In the genomic region with DNA sequence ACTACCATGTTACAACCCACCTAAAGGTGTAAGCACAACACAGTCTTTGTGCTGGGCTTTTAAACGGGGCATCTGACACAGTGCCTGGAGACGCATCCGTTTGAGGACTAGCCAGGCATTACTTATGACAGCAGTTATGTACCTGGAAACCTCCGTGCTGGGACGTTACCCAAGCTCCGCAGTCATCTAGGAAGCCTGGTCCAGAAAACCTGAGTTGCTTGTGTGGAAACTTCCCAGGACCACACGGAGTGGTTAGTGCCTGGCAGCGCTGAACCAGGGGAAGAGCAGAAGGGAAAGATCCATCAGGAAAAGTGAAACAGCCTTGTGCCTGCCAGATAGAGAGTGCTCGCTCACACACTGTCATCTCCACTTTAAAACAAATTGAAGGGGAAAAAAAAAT, we compare ENCODE assay signal across 9 mouse cellular contexts. TPM values are rescaled to one million over a fixed set of nuclear protein-coding genes. Genes with fewer than 3 reads are reported as not detected.
DNase-seq lines count a peak whose midpoint lies in the region; ATAC-seq and TF ChIP-seq lines count a peak whose summit lies in the region.
"Had no signal": no experiment of that assay in that cellular context is flagged by ENCODE, and none has a peak within 500 bp of the region (broad histone marks: within the 10 kb centered on the region; RNA-seq: fewer than 3 reads in every experiment).

No protein-coding gene starts in this region.

- no peak for TF ChIP-seq CTCF in cerebellum, adult 2 months (IDR thresholded peaks at IDR 0.05; ENCODE audit: borderline replicate concordance, insufficient read depth, low read depth, low read length)
- TF ChIP-seq CTCF in lung, adult 2 months (IDR thresholded peaks at IDR 0.05; ENCODE audit: insufficient read depth, low read length) = no peak
- no peak for TF ChIP-seq CTCF in small intestine, adult 2 months (IDR thresholded peaks at IDR 0.05; ENCODE audit: extremely low read depth, insufficient read length, insufficient replicate concordance, low read depth, low read length)

- H3K36me3 ChIP-seq in lung, embryonic 16.5 days (ENCODE audit: control insufficient read depth, insufficient read depth, low read length) = no peaks in the 10 kb centered on the region
- H3K36me3 ChIP-seq in hindbrain, embryonic 15.5 days = no peaks in the 10 kb centered on the region
- H3K36me3 ChIP-seq in small intestine, adult 2 months (ENCODE audit: control insufficient read depth, insufficient read depth, low read length) = no peaks in the 10 kb centered on the region

- H3K4me1 ChIP-seq in cerebellum, adult 2 months (ENCODE audit: control insufficient read depth, insufficient read depth, low read length) = peaks cover 5% of the 10 kb centered on the region
- H3K4me1 ChIP-seq in lung, embryonic 16.5 days (replicated peaks; ENCODE audit: control insufficient read depth, insufficient read depth, low read length) = peaks cover 15% of the 10 kb centered on the region
- H3K4me1 ChIP-seq in lung, adult 2 months (ENCODE audit: control insufficient read depth, insufficient read depth, low read length) = no peaks in the 10 kb centered on the region
- peaks cover 14% of the 10 kb centered on the region for H3K4me1 ChIP-seq in hindbrain, embryonic 15.5 days (replicated peaks)
- H3K4me1 ChIP-seq in small intestine, adult 2 months (ENCODE audit: control insufficient read depth, insufficient read depth, insufficient read length, low read length) = peaks cover 9% of the 10 kb centered on the region

- TF ChIP-seq POLR2A in cerebellum, adult 2 months (IDR thresholded peaks at IDR 0.05; ENCODE audit: borderline replicate concordance, insufficient read depth, low read length) = no peak
- no peak for TF ChIP-seq POLR2A in lung, adult 2 months (IDR thresholded peaks at IDR 0.05; ENCODE audit: borderline replicate concordance, extremely low read depth, low read depth, low read length)
- no peak for TF ChIP-seq POLR2A in small intestine, adult 2 months (IDR thresholded peaks at IDR 0.05; ENCODE audit: low read depth, low read length)

- H3K4me2 ChIP-seq in lung, embryonic 16.5 days (ENCODE audit: low read depth, low read length) = peak overlapping the region; percentile 70
- H3K4me2 ChIP-seq in hindbrain, embryonic 15.5 days = peak overlapping the region; percentile 56

- peak overlapping the region; percentile 38; the same call in 1 of the 2 replicates for H3K9ac ChIP-seq in lung, embryonic 16.5 days (ENCODE audit: low read length)
- H3K9ac ChIP-seq in hindbrain, embryonic 15.5 days = no peak overlapping the region
- H3K9ac ChIP-seq: liver, embryonic 14.5 days had no signal

- DNase-seq in cerebellum, adult 2 months = no peak
- DNase-seq in cerebellum, adult 11-12 months = no peak
- no peak for DNase-seq in lung, adult 2 months
- no peak for DNase-seq in layer of hippocampus, postnatal 14 days (ENCODE audit: low spot score in 2 of 2)
- DNase-seq in liver = no peak

- no peaks in the 10 kb centered on the region for H3K9me3 ChIP-seq in lung, embryonic 16.5 days (ENCODE audit: control insufficient read depth, low read length)
- H3K9me3 ChIP-seq in hindbrain, embryonic 15.5 days = no peaks in the 10 kb centered on the region

- peak; percentile 43 for ATAC-seq in lung, embryonic 16.5 days (ENCODE audit: low read depth)
- ATAC-seq in hindbrain, embryonic 15.5 days (ENCODE audit: low FRiP score, low read depth) = no peak

- no peak overlapping the region for H3K27ac ChIP-seq in cerebellum, adult 2 months (ENCODE audit: insufficient read depth, low read length)
- peak overlapping the region; percentile 71; the same call in 1 of the 2 replicates for H3K27ac ChIP-seq in lung, embryonic 16.5 days (ENCODE audit: low read length)
- no peak overlapping the region for H3K27ac ChIP-seq in hindbrain, embryonic 15.5 days (replicated peaks)
- 0 out of 2 replicates have a peak overlapping the region, but pooled peaks have one; percentile 14 for H3K27ac ChIP-seq in small intestine, adult 2 months (ENCODE audit: insufficient read depth, low read depth, low read length)
- H3K27ac ChIP-seq: liver, embryonic 14.5 days had no signal

- no peaks in the 10 kb centered on the region; the same call in 1 of the 2 replicates for H3K27me3 ChIP-seq in cerebellum, adult 2 months (ENCODE audit: control insufficient read depth, insufficient read depth, low read length)
- no peaks in the 10 kb centered on the region; the same call in 1 of the 2 replicates for H3K27me3 ChIP-seq in lung, embryonic 16.5 days (ENCODE audit: control insufficient read depth, insufficient read depth, low read depth, low read length)
- no peaks in the 10 kb centered on the region for H3K27me3 ChIP-seq in hindbrain, embryonic 15.5 days
- H3K27me3 ChIP-seq in small intestine, adult 2 months (ENCODE audit: control insufficient read depth, insufficient read depth, low read length) = no peaks in the 10 kb centered on the region

- H3K4me3 ChIP-seq in cerebellum, adult 2 months (replicated peaks; ENCODE audit: insufficient read depth, low read depth, low read length) = peak overlapping the region; percentile 28
- peak overlapping the region; percentile 42 for H3K4me3 ChIP-seq in lung, embryonic 16.5 days (ENCODE audit: low read length)
- no peak overlapping the region for H3K4me3 ChIP-seq in lung, adult 2 months (replicated peaks; ENCODE audit: extremely low read depth, low read depth, low read length)
- H3K4me3 ChIP-seq in hindbrain, embryonic 15.5 days = no peak overlapping the region
- H3K4me3 ChIP-seq in small intestine, adult 2 months (ENCODE audit: low read depth, low read length) = peak overlapping the region; percentile 9

- WGBS in cerebellum, adult 2 months = 5% methylated on average over 9 of the region's 9 CpGs
- WGBS in lung, embryonic 16.5 days = 14% methylated on average over 9 of the region's 9 CpGs
- WGBS in lung, adult 2 months = 21% methylated on average over 9 of the region's 9 CpGs
- WGBS in hindbrain, embryonic 15.5 days = 38% methylated on average over 9 of the region's 9 CpGs
- 23% methylated on average over 9 of the region's 9 CpGs for WGBS in small intestine, adult 2 months

RNA-seq across cellular contexts. Expression of gene Ror2, which starts 23.2 kb away (rescaled TPM):
- 1.1 and 1.4 TPM in 2 replicates for polyA plus RNA-seq in cerebellum, adult 2 months (2012; rRNA removed)
- polyA plus RNA-seq in lung, embryonic 16.5 days (2015; fragmentation: Nextera tagmentation; extraction: Ambion mirVana) = 13.4 and 14.7 TPM in 2 replicates
- polyA plus RNA-seq in lung, adult 2 months (2012; rRNA removed) = 4.0 and 4.3 TPM in 2 replicates
- polyA plus RNA-seq in hindbrain, embryonic 15.5 days (2015; fragmentation: Nextera tagmentation; extraction: Ambion mirVana) = 3.3 and 3.8 TPM in 2 replicates
- 5.9 and 6.8 TPM in 2 replicates for polyA plus RNA-seq in small intestine, adult 2 months (2012; rRNA removed)
- 1 to 10 TPM; 1.4 to 1.8 TPM for total RNA-seq in layer of hippocampus, postnatal 14 days (2021)

Comparison
In these comparisons a context has a peak if more than half of its experiments do, and no peak if none do; other contexts are left out.
1. H3K4me3 ChIP-seq: peak in cerebellum, adult 2 months (single experiment), lung, embryonic 16.5 days (single experiment) and small intestine, adult 2 months (single experiment); none in lung, adult 2 months (single experiment) and hindbrain, embryonic 15.5 days (single experiment).
2. H3K27ac ChIP-seq: peak in lung, embryonic 16.5 days (single experiment) and small intestine, adult 2 months (single experiment); none in cerebellum, adult 2 months (single experiment) and hindbrain, embryonic 15.5 days (single experiment).